Mouse (Mus musculus): ENCODE measurements around the gene Gm10518. TPM values are rescaled to one million over a fixed set of nuclear protein-coding genes. Genes with fewer than 3 reads are reported as not detected.

The Gm10518 gene
- total and polyA plus RNA-seq, 3 experiments, result 0.55 TPM; not detected in 2

- no peaks in the 10 kb centered on the region for H3K36me3 ChIP-seq (replicated peaks)
- H3K4me3 ChIP-seq (ENCODE audit: low read depth, low read length), result no peak overlapping the region
- 0 out of 2 replicates have a peak, but pooled peaks cover 5% of the 10 kb centered on the region for H3K9me3 ChIP-seq (replicated peaks)
- no peak for DNase-seq (ENCODE audit: low spot score)
- TF ChIP-seq GATA2 (IDR thresholded peaks at IDR 0.05; ENCODE audit: borderline replicate concordance, low read depth, low read length) (no peak), GATA1 (IDR thresholded peaks at IDR 0.05; ENCODE audit: borderline replicate concordance, low read length) (no peak), CTCF (IDR thresholded peaks at IDR 0.05; ENCODE audit: low read depth, low read length) (no peak), TAL1 (conservative IDR thresholded peaks at IDR 0.05; ENCODE audit: low read depth, low read length) (no peak), POLR2AphosphoS5 (IDR thresholded peaks at IDR 0.05; ENCODE audit: insufficient replicate concordance, low read depth, low read length) (no peak)
- H3K27me3 ChIP-seq (ENCODE audit: insufficient read depth, low read length), result peaks cover 35% of the 10 kb centered on the region
- H3K4me1 ChIP-seq (ENCODE audit: insufficient read depth, low read depth, low read length), result peaks cover 39% of the 10 kb centered on the region
- no peak for ATAC-seq (ENCODE audit: extremely low read depth, insufficient number of reproducible peaks, low FRiP score, poor library complexity, severe bottlenecking)
Observed at GRCm38 (mm10) chr1:179828051-179828450, 24.9 kb downstream of the Gm10518 start.

GRCm38 (mm10) chr1:179828900-179829299, 25.7 kb downstream of the Gm10518 start:
- no peak for TF ChIP-seq POLR2AphosphoS5 (IDR thresholded peaks at IDR 0.05; ENCODE audit: insufficient replicate concordance, low read depth, low read length)
- no peak for ATAC-seq (ENCODE audit: extremely low read depth, insufficient number of reproducible peaks, low FRiP score, poor library complexity, severe bottlenecking)

DNA sequence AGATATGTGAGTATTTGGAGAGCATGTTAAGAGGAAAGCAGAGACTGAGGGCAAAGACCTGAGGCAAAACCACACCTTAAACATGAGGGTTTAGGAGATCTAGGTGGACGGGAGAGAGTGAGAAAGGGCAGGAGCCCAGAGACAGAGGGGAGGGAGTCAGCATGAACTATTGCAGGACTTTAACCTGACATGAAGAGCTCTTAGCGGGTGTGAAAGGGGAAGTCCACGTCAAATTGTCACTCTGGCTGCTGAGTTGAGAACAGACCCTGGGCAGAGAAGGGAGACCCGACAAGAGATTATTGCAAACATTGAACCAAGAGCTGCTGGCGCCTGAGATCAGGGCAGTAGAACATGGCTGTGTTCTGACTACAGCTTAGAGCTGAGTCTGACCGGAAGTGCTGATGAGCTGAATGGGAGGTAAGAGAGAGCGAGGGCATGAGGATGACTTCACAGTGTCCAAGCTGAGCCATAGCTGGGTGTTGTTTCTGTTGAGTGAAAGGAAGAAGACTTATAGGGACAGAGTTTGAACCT, 29.6 kb downstream of the Gm10518 start:
- H3K4me1 ChIP-seq (ENCODE audit: insufficient read depth, low read depth, low read length), result peaks cover 44% of the 10 kb centered on the region
- H3K36me3 ChIP-seq (replicated peaks), result no peaks in the 10 kb centered on the region
- peaks cover 34% of the 10 kb centered on the region for H3K27me3 ChIP-seq (ENCODE audit: insufficient read depth, low read length)
- no peak for TF ChIP-seq GATA1 (IDR thresholded peaks at IDR 0.05; ENCODE audit: borderline replicate concordance, low read length)
- no peak for TF ChIP-seq CTCF (IDR thresholded peaks at IDR 0.05; ENCODE audit: low read depth, low read length)
- no peak for TF ChIP-seq GATA2 (IDR thresholded peaks at IDR 0.05; ENCODE audit: borderline replicate concordance, low read depth, low read length)
- no peak for TF ChIP-seq TAL1 (conservative IDR thresholded peaks at IDR 0.05; ENCODE audit: low read depth, low read length)
- TF ChIP-seq POLR2AphosphoS5 (IDR thresholded peaks at IDR 0.05; ENCODE audit: insufficient replicate concordance, low read depth, low read length), result no peak
- ATAC-seq (ENCODE audit: extremely low read depth, insufficient number of reproducible peaks, low FRiP score, poor library complexity, severe bottlenecking) (no peak), DNase-seq (ENCODE audit: low spot score) (no peak)
- peaks cover 12% of the 10 kb centered on the region for H3K9me3 ChIP-seq (replicated peaks)
- no peak overlapping the region for H3K4me3 ChIP-seq (ENCODE audit: low read depth, low read length)

More at GRCm38 (mm10) chr1:179828900-179829299, 25.7 kb downstream of the Gm10518 start:
- no peaks in the 10 kb centered on the region for H3K36me3 ChIP-seq (replicated peaks)
- 0 out of 2 replicates have a peak, but pooled peaks cover 5% of the 10 kb centered on the region for H3K9me3 ChIP-seq (replicated peaks)
- H3K4me1 ChIP-seq (ENCODE audit: insufficient read depth, low read depth, low read length), result peaks cover 38% of the 10 kb centered on the region
- DNase-seq (ENCODE audit: low spot score), result no peak
- no peak overlapping the region for H3K4me3 ChIP-seq (ENCODE audit: low read depth, low read length)
- peaks cover 37% of the 10 kb centered on the region for H3K27me3 ChIP-seq (ENCODE audit: insufficient read depth, low read length)

- no peak for DNase-seq (ENCODE audit: low spot score)
- H3K4me3 ChIP-seq (ENCODE audit: low read depth, low read length), result no peak overlapping the region
- no peak for TF ChIP-seq GATA1 (IDR thresholded peaks at IDR 0.05; ENCODE audit: borderline replicate concordance, low read length)
- TF ChIP-seq CTCF (IDR thresholded peaks at IDR 0.05; ENCODE audit: low read depth, low read length), result no peak
- no peak for TF ChIP-seq TAL1 (conservative IDR thresholded peaks at IDR 0.05; ENCODE audit: low read depth, low read length)
- no peak for ATAC-seq (ENCODE audit: extremely low read depth, insufficient number of reproducible peaks, low FRiP score, poor library complexity, severe bottlenecking)
- no peaks in the 10 kb centered on the region for H3K36me3 ChIP-seq (replicated peaks)
- peaks cover 27% of the 10 kb centered on the region for H3K27me3 ChIP-seq (ENCODE audit: insufficient read depth, low read length)
- peaks cover 47% of the 10 kb centered on the region for H3K4me1 ChIP-seq (ENCODE audit: insufficient read depth, low read depth, low read length)
- H3K9me3 ChIP-seq (replicated peaks), result peaks cover 12% of the 10 kb centered on the region
Observed at GRCm38 (mm10) chr1:179833596-179833995, 30.4 kb downstream of the Gm10518 start.

- TF ChIP-seq POLR2AphosphoS5 (IDR thresholded peaks at IDR 0.05; ENCODE audit: insufficient replicate concordance, low read depth, low read length) (no peak), GATA2 (IDR thresholded peaks at IDR 0.05; ENCODE audit: borderline replicate concordance, low read depth, low read length) (no peak), CTCF (IDR thresholded peaks at IDR 0.05; ENCODE audit: low read depth, low read length) (no peak), TAL1 (conservative IDR thresholded peaks at IDR 0.05; ENCODE audit: low read depth, low read length) (peak; percentile 75)
- H3K9me3 ChIP-seq (replicated peaks), result peaks cover 12% of the 10 kb centered on the region
- no peaks in the 10 kb centered on the region for H3K36me3 ChIP-seq (replicated peaks)
- DNase-seq (ENCODE audit: low spot score) (no peak), ATAC-seq (ENCODE audit: extremely low read depth, insufficient number of reproducible peaks, low FRiP score, poor library complexity, severe bottlenecking) (peak; percentile 54)
- H3K27me3 ChIP-seq (ENCODE audit: insufficient read depth, low read length), result peaks cover 17% of the 10 kb centered on the region
- H3K4me3 ChIP-seq (ENCODE audit: low read depth, low read length), result no peak overlapping the region
- peaks cover 43% of the 10 kb centered on the region for H3K4me1 ChIP-seq (ENCODE audit: insufficient read depth, low read depth, low read length)
Observed at GRCm38 (mm10) chr1:179835753-179836425, 32.7 kb downstream of the Gm10518 start.

DNA sequence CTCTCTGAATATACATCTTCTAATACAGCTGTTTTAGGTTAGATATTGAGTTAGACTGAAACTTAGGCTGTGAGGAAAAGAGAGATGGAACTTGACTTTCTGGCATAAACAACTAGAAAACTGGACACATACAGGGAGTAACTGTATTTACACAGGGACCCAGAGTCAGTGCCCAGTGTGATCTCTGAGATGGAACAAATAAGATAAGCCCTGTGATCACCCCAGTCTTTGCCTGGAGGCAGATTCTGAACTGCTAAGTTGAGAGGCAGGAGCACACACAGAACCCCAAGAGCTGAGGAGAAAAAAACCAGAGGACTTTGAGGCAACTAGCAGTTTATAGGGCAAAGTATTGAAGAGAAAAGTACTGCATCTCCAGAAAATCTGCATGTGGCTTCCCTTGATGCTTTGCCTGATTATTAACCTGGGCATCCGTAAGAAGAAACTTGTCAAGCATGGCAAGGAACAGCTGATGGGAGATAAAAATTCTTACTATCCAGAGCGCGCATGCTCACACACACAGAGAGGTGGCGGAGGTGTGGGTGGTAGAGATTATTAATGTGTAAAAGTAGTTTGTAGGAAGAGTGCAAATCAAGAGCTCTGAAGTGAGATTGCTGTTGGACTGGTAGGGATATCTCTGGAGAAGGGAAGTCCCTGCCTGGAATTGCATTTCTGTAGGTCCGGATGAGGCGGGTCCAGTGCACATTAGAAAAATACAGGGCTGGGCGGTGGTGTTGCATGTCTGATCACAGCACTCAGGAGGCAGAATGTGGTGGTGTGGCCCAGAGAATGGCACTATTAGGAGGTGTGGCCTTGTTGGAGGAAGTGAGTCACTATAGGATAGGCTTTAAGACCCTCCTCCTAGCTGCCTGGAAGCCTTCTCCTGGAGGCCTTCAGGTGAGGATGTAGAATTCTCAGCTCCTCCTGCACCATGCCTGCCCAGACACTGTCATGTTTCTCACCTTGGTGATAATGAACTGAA, 33.5 kb downstream of the Gm10518 start:
- H3K9me3 ChIP-seq (replicated peaks), result peaks cover 12% of the 10 kb centered on the region
- DNase-seq (ENCODE audit: low spot score) (no peak), ATAC-seq (ENCODE audit: extremely low read depth, insufficient number of reproducible peaks, low FRiP score, poor library complexity, severe bottlenecking) (no peak)
- no peaks in the 10 kb centered on the region for H3K36me3 ChIP-seq (replicated peaks)
- H3K4me1 ChIP-seq (ENCODE audit: insufficient read depth, low read depth, low read length), result peaks cover 38% of the 10 kb centered on the region
- no peak for TF ChIP-seq POLR2AphosphoS5 (IDR thresholded peaks at IDR 0.05; ENCODE audit: insufficient replicate concordance, low read depth, low read length)
- H3K4me3 ChIP-seq (ENCODE audit: low read depth, low read length), result no peak overlapping the region
- H3K27me3 ChIP-seq (ENCODE audit: insufficient read depth, low read length), result peaks cover 14% of the 10 kb centered on the region; the same call in 1 of the 2 replicates

Data from G1E (cell line).